Mouse (Mus musculus) spleen, postnatal 4 days (tissue): ENCODE measurements around the gene Megf8.

ENCODE experiments used
- DNase-seq, 2 experiments: peaks; one replicate each; pipeline ENCODE4 v3.0.0; 2022; ENCODE audit warnings: low spot score in 2 of 2

Megf8 gene

GRCm38 (mm10) chr7:25333596-25334307 lies 16.8 kb downstream of the Megf8 start:
- DNase-seq = peak; percentile 72 to 89

DNA sequence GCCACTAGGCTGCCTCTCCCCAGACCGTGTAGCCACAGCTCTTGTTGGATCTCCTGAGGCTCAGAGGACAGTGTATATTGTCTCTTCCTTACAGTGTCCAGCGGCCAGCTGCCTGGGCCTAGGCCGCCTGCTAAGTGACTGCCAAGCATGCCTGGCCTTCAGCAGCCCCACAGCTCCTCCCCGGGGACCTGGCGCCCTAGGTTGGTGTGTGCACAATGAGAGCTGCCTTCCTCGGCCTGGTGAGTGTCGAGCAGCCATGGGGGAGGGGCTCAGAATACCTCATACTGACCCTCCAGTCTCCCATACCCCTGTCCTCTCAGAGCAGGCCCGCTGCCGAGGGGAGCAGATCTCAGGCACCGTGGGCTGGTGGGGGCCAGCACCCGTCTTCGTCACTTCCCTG lies 17.5 kb downstream of the Megf8 start:
- peak in 1 of 2 experiments; percentile 60 for DNase-seq

- DNase-seq = no peak
Measured at GRCm38 (mm10) chr7:25339329-25339728, 22.4 kb downstream of the Megf8 start.

- DNase-seq = no peak
Measured at GRCm38 (mm10) chr7:25341000-25341784, 24.2 kb downstream of the Megf8 start.

GRCm38 (mm10) chr7:25348861-25349260 lies 31.9 kb downstream of the Megf8 start:
- DNase-seq = no peak

DNA sequence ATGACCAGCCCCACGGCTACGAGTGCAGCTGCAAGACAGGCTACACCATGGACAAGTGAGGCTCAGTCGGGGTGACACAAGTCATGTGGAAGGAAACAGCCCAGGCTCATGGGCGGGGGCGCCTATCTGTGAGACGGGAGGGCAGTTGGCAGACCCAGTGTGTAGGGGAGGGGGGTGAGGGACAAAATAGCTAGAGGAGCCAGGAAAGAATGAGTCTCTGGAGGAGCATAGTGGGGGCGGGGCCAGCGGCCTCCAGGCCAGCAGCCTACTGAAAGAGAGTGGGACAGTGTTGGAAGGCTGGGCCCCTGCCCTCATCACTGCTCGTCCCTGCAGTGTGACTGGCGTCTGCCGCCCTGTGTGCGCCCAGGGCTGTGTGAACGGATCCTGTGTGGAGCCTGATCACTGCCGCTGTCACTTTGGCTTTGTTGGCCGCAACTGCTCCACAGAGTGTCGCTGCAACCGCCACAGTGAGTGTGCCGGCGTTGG lies 41.8 kb downstream of the Megf8 start:
- no peak for DNase-seq

GRCm38 (mm10) chr7:25363151-25363550 lies 46.2 kb downstream of the Megf8 start:
- DNase-seq = no peak

GRCm38 (mm10) chr7:25363632-25364031 lies 46.7 kb downstream of the Megf8 start:
- no peak for DNase-seq

DNA sequence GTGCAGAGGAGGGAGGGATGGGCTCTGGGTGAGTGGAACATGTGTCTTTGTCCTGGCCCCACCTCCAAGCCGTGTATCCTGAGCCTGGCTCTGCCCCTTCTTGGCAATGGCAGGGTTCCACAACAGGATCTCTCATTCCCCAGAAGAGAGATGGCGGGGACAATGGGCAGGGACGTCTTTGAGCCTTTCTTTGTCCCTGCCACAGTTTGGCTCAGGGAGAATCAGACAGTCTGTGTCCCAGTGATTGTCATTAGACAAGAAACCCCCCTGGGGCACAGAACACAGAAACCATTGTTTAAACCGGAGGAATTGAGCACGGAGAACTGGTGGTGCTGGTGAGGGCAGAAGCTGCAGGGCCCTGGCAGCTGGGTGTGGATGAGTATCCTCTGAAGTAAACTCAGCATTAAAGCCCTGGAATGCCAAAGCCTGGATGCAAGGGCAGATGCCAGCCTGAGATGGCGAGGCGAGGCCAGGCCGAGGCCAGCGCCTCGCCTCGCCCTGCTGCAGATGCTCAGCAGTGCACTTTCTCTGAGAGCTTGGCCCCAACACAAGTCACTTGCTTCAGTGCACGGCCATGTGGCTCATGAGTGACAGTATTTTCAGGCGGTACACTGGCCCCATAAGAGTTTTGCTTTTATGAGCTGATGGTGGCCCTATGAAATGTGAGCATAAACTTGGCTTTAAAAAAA lies 49.1 kb downstream of the Megf8 start:
- DNase-seq = no peak

DNA sequence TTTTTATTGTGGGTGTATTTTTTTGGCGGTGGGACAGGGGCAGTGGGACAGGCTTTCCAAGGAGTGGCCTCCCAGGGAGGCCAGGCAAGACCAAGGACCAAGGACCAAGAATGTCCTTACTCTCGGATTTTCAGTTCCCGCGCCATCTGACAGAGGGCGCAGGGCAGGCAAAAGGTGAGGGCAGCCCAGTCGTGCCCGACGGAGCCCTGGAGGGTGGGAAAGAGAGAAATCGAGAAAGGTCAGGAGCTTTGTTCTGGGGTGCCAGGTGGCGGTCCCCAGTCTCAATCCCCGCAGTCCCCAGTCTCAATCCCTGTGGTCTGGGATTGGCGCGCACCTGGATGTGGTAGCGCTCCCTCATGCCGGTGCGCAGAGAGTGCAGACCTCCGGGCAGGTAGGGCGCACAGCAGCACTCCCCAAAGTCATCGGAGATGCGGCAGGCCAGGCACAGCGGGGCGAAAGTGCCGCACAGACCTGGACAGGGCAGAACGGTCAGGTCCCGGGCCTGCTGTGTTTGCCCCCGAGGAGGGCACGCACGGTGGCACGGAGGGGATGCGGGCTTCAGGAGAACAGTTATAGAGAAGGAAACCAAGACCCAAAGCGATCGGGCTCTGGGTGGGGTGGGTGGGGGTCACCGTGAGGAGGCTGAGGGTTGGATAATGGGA lies 50.8 kb downstream of the Megf8 start:
- DNase-seq = no peak

- no peak for DNase-seq
Measured at GRCm38 (mm10) chr7:25368333-25368732, 51.4 kb downstream of the Megf8 start.

DNA sequence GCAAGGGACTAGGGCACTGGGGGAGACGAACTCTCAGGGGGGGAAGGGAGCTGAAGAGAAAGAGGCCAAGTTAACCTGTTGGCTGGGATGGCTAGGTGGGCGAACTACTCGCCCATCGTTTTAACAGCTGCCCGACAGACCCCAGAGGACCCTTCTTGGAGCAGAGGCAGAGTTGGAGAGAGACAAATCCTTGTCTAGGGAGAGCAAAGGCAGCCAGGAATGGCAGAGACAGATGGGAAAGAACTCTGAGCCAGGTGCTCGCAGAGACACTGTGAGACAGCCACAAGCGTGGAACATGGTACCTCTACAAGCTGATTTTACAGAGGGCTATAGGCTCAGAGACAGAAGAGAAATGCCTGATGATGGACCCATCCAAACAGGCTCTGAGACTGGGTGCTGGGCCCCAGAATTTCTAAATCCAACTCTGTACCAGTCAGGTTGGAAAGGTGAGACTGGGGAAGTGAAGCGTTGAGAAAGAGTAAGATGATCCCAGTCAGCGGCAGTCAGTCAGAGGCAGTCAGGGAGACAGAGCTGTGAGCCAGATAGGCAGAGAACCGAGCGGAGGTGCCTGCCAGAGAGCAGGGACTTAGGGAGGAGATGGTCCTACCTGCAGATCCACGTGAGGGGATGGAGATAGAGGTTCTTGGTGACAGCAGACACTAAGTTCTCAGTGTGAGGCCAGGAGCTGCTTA lies 52.2 kb downstream of the Megf8 start, which contains the start of gene Cnfn:
Gene Cnfn (minus strand): TSS at position 667 of the 692 bp plus-strand sequence.
- no peak for DNase-seq

GRCm38 (mm10) chr7:25372441-25372840 lies 55.5 kb downstream of the Megf8 start:
- DNase-seq = no peak

- DNase-seq = peak; percentile 52 to 74
Measured at GRCm38 (mm10) chr7:25376556-25376955, 59.6 kb downstream of the Megf8 start.

GRCm38 (mm10) chr7:25377100-25377700 lies 60.2 kb downstream of the Megf8 start:
- no peak for DNase-seq

GRCm38 (mm10) chr7:25378181-25379100 lies 61.5 kb downstream of the Megf8 start:
- DNase-seq = no peak

DNA sequence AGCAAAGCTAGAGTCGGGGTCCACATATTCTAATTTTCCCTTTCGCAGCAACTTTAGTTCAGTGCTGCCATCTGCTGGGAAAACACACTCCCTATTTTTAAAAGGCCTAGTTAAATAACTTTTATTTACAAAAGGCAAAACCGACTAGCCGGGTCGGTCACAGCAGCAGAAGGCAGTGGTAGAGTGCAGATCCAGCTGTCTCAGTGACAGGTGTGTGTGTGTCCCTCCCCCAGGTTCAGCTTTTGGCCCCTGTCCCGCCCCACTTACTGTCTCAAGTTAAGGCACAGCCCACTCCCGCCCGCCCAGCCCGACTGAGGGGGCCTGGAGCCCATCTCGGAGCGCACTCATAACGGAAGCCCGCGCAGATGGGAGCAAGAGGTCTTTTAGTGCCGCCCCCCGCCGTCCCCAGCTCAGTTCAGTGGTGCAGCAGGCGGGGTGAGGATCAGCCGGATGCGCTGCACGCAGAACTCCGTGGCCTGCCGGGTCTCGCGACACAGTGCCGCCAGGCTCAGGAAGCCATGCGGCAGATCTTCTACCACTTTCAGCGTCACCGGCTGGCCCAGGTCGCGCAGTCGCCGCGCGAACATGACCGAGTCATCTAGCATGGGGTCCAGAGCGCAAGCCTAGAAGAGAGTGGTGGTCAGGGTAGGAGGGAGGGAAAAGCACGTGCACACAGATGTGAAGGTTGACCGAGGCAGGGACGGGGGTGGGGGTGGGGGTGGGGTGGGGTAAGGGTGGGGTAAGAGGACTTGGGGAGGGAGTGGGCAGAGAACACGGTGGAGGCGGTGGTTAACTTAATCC lies 62.8 kb downstream of the Megf8 start:
- DNase-seq = peak; percentile 58 to 80

DNA sequence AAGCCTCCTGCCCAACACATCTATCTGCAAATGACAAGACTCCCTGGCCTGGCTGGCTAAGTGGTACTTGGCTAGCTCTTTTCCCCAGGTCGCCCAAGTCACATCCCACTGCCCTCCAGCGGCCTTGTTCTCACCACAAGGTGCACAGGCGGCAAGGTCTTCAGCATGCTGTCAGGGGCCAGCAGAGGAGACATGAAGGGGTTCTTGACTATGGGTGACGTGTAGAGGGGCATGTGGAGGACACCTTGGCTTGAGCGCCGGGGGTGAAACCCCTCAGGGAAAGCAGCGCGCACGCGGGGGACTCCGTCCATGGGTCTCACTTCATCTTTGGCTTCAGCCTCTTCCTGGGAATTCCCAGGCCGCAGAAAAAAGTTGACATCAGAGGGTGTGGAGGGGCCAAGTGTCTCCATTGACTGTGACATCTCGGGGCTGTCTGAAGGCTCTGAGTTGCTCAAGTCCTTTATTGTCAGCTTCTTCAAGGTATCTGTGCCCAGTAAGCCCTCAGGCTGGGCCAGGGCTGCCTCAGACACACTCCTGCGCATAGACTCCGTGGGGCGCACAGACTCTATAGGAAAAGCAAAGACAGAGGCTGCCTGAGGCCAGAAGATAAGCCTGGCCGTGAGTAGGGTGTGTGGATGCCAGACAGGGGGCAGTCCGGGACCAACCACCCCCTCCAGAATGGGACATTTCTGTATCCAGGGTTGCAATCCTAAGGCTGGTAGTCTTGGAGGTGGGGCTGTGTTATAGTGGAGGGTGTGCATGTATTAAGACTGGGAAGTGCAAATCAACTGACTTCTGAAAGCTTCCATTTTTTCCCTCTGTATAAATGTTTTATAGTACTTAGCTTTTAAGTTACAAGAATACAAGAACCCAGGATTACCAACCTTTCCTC lies 63.7 kb downstream of the Megf8 start:
- no peak for DNase-seq
